8 mouse cellular contexts compared by ENCODE assay signal in the genomic region with DNA sequence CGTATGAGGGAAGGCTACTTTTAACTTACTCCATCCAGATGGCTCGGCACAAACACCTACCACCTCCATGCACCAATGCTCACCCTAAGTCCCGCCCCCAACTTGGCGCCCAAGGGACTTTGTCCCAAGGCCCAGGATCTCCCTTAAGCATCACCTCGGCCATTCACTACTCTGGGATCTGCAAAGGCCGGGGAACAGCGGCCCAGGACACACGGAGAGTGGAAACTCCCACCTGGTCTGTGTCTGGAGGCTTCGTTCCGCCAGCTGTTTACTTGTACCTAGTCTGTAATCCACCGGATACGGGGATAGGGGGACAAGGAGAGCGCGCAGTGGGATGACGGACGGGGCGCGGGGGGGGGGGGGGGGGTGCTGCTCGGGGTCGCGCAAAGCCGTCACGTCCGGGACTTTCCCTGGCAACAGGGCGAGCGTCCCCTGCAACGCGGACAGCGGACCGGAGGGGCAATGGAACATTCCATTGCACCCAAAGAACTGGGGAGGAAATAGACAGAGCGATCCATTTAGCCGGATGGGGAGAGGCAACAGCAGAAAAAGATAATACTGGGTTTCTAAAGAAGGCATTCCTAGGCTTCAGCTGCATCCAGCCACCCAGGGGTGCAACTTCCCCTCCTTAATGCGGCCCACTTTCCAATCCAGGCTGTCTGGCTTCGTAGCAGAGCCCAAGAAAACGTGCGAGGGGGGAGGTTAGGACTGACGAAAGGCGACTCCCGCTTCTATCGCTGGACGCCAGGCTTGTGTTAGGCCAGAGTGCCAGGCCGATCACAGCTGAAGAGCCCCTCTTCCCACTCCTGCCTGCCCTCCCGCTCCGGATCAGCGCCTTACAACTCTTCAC. TPM values are rescaled to one million over a fixed set of nuclear protein-coding genes. Genes with fewer than 3 reads are reported as not detected.
DNase-seq lines count a peak whose midpoint lies in the region; ATAC-seq lines count a peak whose summit lies in the region.

No protein-coding gene starts in this region.

- peak overlapping the region; percentile 72 for H3K9ac ChIP-seq in hindbrain, embryonic 14.5 days

- no peaks in the 10 kb centered on the region for H3K9me3 ChIP-seq in hindbrain, embryonic 14.5 days (ENCODE audit: control insufficient read depth, low read length)

- peak overlapping the region; percentile 85 for H3K4me2 ChIP-seq in hindbrain, embryonic 14.5 days (replicated peaks)

- H3K4me3 ChIP-seq in hindbrain, embryonic 14.5 days (replicated peaks; ENCODE audit: low read length) = peak overlapping the region; percentile 74

- peaks cover 25% of the 10 kb centered on the region for H3K36me3 ChIP-seq in hindbrain, embryonic 14.5 days (replicated peaks; ENCODE audit: control insufficient read depth, insufficient read depth)

- DNase-seq in T-cell, adult 2 months (ENCODE audit: low spot score) = peak; percentile 86
- peak; percentile 64 to 80 for DNase-seq in cerebellum, postnatal 4 days (ENCODE audit: low spot score in 2 of 2)
- DNase-seq in frontal cortex, postnatal 36 days (ENCODE audit: low spot score in 2 of 2) = peak; percentile 85 to 88
- DNase-seq in hindbrain, embryonic 14.5 days (ENCODE audit: low spot score) = peak; percentile 83
- peak; percentile 81 to 87 for DNase-seq in layer of hippocampus, postnatal 36 days
- DNase-seq in lung, postnatal 36 days = peak; percentile 89
- DNase-seq in retina, embryonic 14.5 days (ENCODE audit: low spot score) = peak; percentile 91
- peak; percentile 86 for DNase-seq in thymus, postnatal 4 days

- peaks cover 22% of the 10 kb centered on the region for H3K27me3 ChIP-seq in hindbrain, embryonic 14.5 days (ENCODE audit: control insufficient read depth, insufficient read depth, low read length)

- H3K4me1 ChIP-seq in hindbrain, embryonic 14.5 days (replicated peaks; ENCODE audit: control insufficient read depth, insufficient read depth, low read length) = peaks cover 46% of the 10 kb centered on the region

- ATAC-seq in hindbrain, embryonic 14.5 days (ENCODE audit: low FRiP score) = peak; percentile 85

- H3K27ac ChIP-seq in hindbrain, embryonic 14.5 days = peak overlapping the region; percentile 90

- WGBS in hindbrain, embryonic 14.5 days = under 1% methylated on average over 43 of the region's 45 CpGs

RNA-seq across cellular contexts. Expression of gene Ppt2, which starts 1.0 kb away (rescaled TPM):
- polyA plus RNA-seq in hindbrain, embryonic 14.5 days (2014; fragmentation: Nextera tagmentation; extraction: Ambion mirVana) = 22.2 and 25.4 TPM in 2 replicates
- total RNA-seq in layer of hippocampus, postnatal 36 days (2021) = 10 to 100 TPM; 44.4 to 50.8 TPM

RNA-seq across cellular contexts. Expression of gene Prrt1, which starts 2.0 kb away (rescaled TPM):
- polyA plus RNA-seq in hindbrain, embryonic 14.5 days (2014; fragmentation: Nextera tagmentation; extraction: Ambion mirVana) = 7.3 and 8.6 TPM in 2 replicates
- total RNA-seq in layer of hippocampus, postnatal 36 days (2021) = 100 to 1,000 TPM; 317 to 352 TPM

RNA-seq across cellular contexts. Expression of gene Egfl8, which starts 11.5 kb away (rescaled TPM):
- 8.8 and 11.4 TPM in 2 replicates for polyA plus RNA-seq in hindbrain, embryonic 14.5 days (2014; fragmentation: Nextera tagmentation; extraction: Ambion mirVana)
- total RNA-seq in layer of hippocampus, postnatal 36 days (2021) = 1 to 10 TPM; 1.8 to 2.0 TPM

RNA-seq across cellular contexts. Expression of gene Fkbpl, which starts 17.2 kb away (rescaled TPM):
- polyA plus RNA-seq in hindbrain, embryonic 14.5 days (2014; fragmentation: Nextera tagmentation; extraction: Ambion mirVana) = 11.7 and 12.9 TPM in 2 replicates
- 10 to 100 TPM; 17.9 to 18.0 TPM for total RNA-seq in layer of hippocampus, postnatal 36 days (2021)

RNA-seq across cellular contexts. Expression of gene Atf6b, which starts 19.6 kb away (rescaled TPM):
- polyA plus RNA-seq in hindbrain, embryonic 14.5 days (2014; fragmentation: Nextera tagmentation; extraction: Ambion mirVana) = 84.7 and 87.6 TPM in 2 replicates
- total RNA-seq in layer of hippocampus, postnatal 36 days (2021) = 100 to 1,000 TPM in 1 of 2 experiments, 10 to 100 TPM in 1; 89.9 to 101 TPM

Comparison
In these comparisons a context has a peak if more than half of its experiments do, and no peak if none do; other contexts are left out.
1. Peak in every context shown above with its lines: DNase-seq, ATAC-seq, H3K4me3 ChIP-seq and H3K27ac ChIP-seq.